Comparison of ENCODE assay signal across 14 mouse cellular contexts in the genomic region with DNA sequence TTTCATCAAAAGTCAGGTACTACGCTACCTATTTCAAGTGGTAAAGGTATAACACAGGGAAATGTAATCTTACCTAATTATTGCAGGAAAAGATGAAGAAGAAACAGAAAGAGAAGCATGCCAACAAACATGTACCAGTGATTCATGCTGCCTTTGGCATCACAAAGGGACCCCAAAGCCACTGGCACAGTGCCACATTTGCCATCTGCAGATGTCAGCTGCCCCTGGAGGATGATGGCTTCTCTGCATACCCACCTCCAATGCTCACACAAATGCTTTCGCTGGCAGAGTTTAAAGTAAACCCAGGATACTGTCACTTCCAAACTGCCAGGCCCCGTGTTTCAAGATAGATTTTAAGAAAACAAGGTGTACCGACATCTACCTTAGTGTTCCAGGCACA.
A peak's percentile ranks its signal among the peaks of the same experiment; 100 is the strongest.
DNase-seq lines count a peak whose midpoint lies in the region; ATAC-seq and TF ChIP-seq lines count a peak whose summit lies in the region.
"Had no signal": no experiment of that assay in that cellular context is flagged by ENCODE, and none has a peak within 500 bp of the region (broad histone marks: within the 10 kb centered on the region; RNA-seq: fewer than 3 reads in every experiment).

No protein-coding gene starts in this region.

- no peak overlapping the region for H3K27ac ChIP-seq in gastrocnemius, adult 2 months
- H3K27ac ChIP-seq in forebrain, embryonic 16.5 days (ENCODE audit: low read length) = no peak overlapping the region
- no peak overlapping the region for H3K27ac ChIP-seq in midbrain, postnatal 0 days (ENCODE audit: low read depth, low read length)
- H3K27ac ChIP-seq: neural tube, embryonic 12.5 days had no signal

- no peak overlapping the region for H3K9ac ChIP-seq in forebrain, embryonic 16.5 days (replicated peaks; ENCODE audit: low read depth, low read length)
- no peak overlapping the region for H3K9ac ChIP-seq in midbrain, postnatal 0 days (replicated peaks; ENCODE audit: low read length, poor library complexity, severe bottlenecking)
- H3K9ac ChIP-seq: neural tube, embryonic 12.5 days had no signal

- WGBS in forebrain, embryonic 16.5 days = 46% methylated on average over 4 of the region's 4 CpGs
- 66% methylated on average over 4 of the region's 4 CpGs for WGBS in midbrain, postnatal 0 days
- 65% methylated on average over 4 of the region's 4 CpGs for WGBS in lung, adult 2 months

- H3K4me2 ChIP-seq in forebrain, embryonic 16.5 days (ENCODE audit: low read length) = no peak overlapping the region
- H3K4me2 ChIP-seq in midbrain, postnatal 0 days (ENCODE audit: low read depth, low read length, poor library complexity, severe bottlenecking) = no peak overlapping the region
- H3K4me2 ChIP-seq: liver, embryonic 11.5 days; neural tube, embryonic 12.5 days had no signal

- no peaks in the 10 kb centered on the region for H3K9me3 ChIP-seq in forebrain, embryonic 16.5 days (ENCODE audit: control insufficient read depth, low read length)
- H3K9me3 ChIP-seq in midbrain, postnatal 0 days (ENCODE audit: low read length) = no peaks in the 10 kb centered on the region
- H3K9me3 ChIP-seq: neural tube, embryonic 12.5 days had no signal

- DNase-seq in gastrocnemius, postnatal 10 days = peak; percentile 8
- no peak for DNase-seq in gastrocnemius, adult 2 months
- DNase-seq in right cerebral cortex, postnatal 10 days (ENCODE audit: low spot score in 2 of 2) = peak; percentile 47 to 64
- DNase-seq in right cerebral cortex, postnatal 36 days (ENCODE audit: low spot score in 2 of 2) = no peak
- DNase-seq in midbrain, postnatal 0 days (ENCODE audit: low spot score) = peak; percentile 87
- DNase-seq in thymus, postnatal 25 days = no peak
- DNase-seq in lung, adult 2 months = no peak
- DNase-seq: adrenal gland, postnatal 36 days; embryo, embryonic 11 days; kidney, postnatal 36 days; lung, postnatal 4 days had no signal

- intact Hi-C loops in gastrocnemius, adult 2 months (cut with DNase I) = no loop called here

- no peak overlapping the region for H3K4me3 ChIP-seq in gastrocnemius, adult 2 months
- H3K4me3 ChIP-seq in forebrain, embryonic 16.5 days (replicated peaks; ENCODE audit: low read length) = no peak overlapping the region
- no peak overlapping the region for H3K4me3 ChIP-seq in midbrain, postnatal 0 days (ENCODE audit: low read depth, low read length)
- no peak overlapping the region for H3K4me3 ChIP-seq in lung, adult 2 months (replicated peaks; ENCODE audit: extremely low read depth, low read depth, low read length)
- H3K4me3 ChIP-seq: neural tube, embryonic 12.5 days had no signal

- H3K27me3 ChIP-seq in forebrain, embryonic 16.5 days (replicated peaks; ENCODE audit: control insufficient read depth, insufficient read depth, low read length) = no peaks in the 10 kb centered on the region
- no peaks in the 10 kb centered on the region for H3K27me3 ChIP-seq in midbrain, postnatal 0 days (ENCODE audit: insufficient read depth, low read length)
- H3K27me3 ChIP-seq: neural tube, embryonic 12.5 days had no signal

- no peak for TF ChIP-seq POLR2A in lung, adult 2 months (IDR thresholded peaks at IDR 0.05; ENCODE audit: borderline replicate concordance, extremely low read depth, low read depth, low read length)

- no peaks in the 10 kb centered on the region for H3K36me3 ChIP-seq in forebrain, embryonic 16.5 days (ENCODE audit: control insufficient read depth, insufficient read depth)
- no peaks in the 10 kb centered on the region for H3K36me3 ChIP-seq in midbrain, postnatal 0 days (ENCODE audit: insufficient read depth, low read length)
- H3K36me3 ChIP-seq: neural tube, embryonic 12.5 days had no signal

- TF ChIP-seq CTCF in gastrocnemius, adult 2 months (IDR thresholded peaks at IDR 0.05) = no peak
- TF ChIP-seq CTCF in midbrain, postnatal 0 days (IDR thresholded peaks at IDR 0.05) = peak; percentile 16; the same call in 1 of the 2 replicates
- no peak for TF ChIP-seq CTCF in lung, adult 2 months (IDR thresholded peaks at IDR 0.05; ENCODE audit: insufficient read depth, low read length)

- peak; percentile 92 for ATAC-seq in forebrain, embryonic 16.5 days
- ATAC-seq in midbrain, postnatal 0 days (ENCODE audit: low FRiP score) = no peak; the same call in 1 of the 2 replicates

- H3K4me1 ChIP-seq in forebrain, embryonic 16.5 days (replicated peaks; ENCODE audit: control insufficient read depth, insufficient read depth, low read length) = peaks cover 16% of the 10 kb centered on the region
- no peaks in the 10 kb centered on the region for H3K4me1 ChIP-seq in midbrain, postnatal 0 days (ENCODE audit: insufficient read depth, low read length)
- H3K4me1 ChIP-seq in lung, adult 2 months (ENCODE audit: control insufficient read depth, insufficient read depth, low read length) = no peaks in the 10 kb centered on the region
- H3K4me1 ChIP-seq: neural tube, embryonic 12.5 days had no signal

Comparison
In these comparisons a context has a peak if more than half of its experiments do, and no peak if none do; other contexts are left out.
1. DNase-seq: peak in gastrocnemius, postnatal 10 days (single experiment), right cerebral cortex, postnatal 10 days (2 of 2) and midbrain, postnatal 0 days (single experiment); none in gastrocnemius, adult 2 months (single experiment), right cerebral cortex, postnatal 36 days (0 of 2), thymus, postnatal 25 days (single experiment) and lung, adult 2 months (single experiment).